Mouse (Mus musculus): ENCODE data around the gene Elp4. TPM values are rescaled to one million over a fixed set of nuclear protein-coding genes. Genes with fewer than 3 reads are reported as not detected.

Gene Elp4
- total RNA-seq, 1 experiment from 2014 or later, result 18.2 TPM

GRCm38 (mm10) chr2:105676080-105676908 is 228.1 kb downstream of the Elp4 start:
- ATAC-seq (ENCODE audit: extremely low read depth, insufficient number of reproducible peaks, low FRiP score, poor library complexity, severe bottlenecking), result no peak

GRCm38 (mm10) chr2:105675730-105676079 is 228.7 kb downstream of the Elp4 start:
- no peak for ATAC-seq (ENCODE audit: extremely low read depth, insufficient number of reproducible peaks, low FRiP score, poor library complexity, severe bottlenecking)

- peak; percentile 20; the same call in 1 of the 2 replicates for ATAC-seq (ENCODE audit: extremely low read depth, insufficient number of reproducible peaks, low FRiP score, poor library complexity, severe bottlenecking)
Measured at GRCm38 (mm10) chr2:105674875-105675729, 229.3 kb downstream of the Elp4 start.

GRCm38 (mm10) chr2:105674061-105674874 is 230.1 kb downstream of the Elp4 start:
- no peak for ATAC-seq (ENCODE audit: extremely low read depth, insufficient number of reproducible peaks, low FRiP score, poor library complexity, severe bottlenecking)

- ATAC-seq (ENCODE audit: extremely low read depth, insufficient number of reproducible peaks, low FRiP score, poor library complexity, severe bottlenecking), result no peak
Measured at GRCm38 (mm10) chr2:105673631-105674060, 230.7 kb downstream of the Elp4 start.

- no peak for ATAC-seq (ENCODE audit: extremely low read depth, insufficient number of reproducible peaks, low FRiP score, poor library complexity, severe bottlenecking)
Measured at GRCm38 (mm10) chr2:105673054-105673453, 231.3 kb downstream of the Elp4 start.

- no peak for ATAC-seq (ENCODE audit: extremely low read depth, insufficient number of reproducible peaks, low FRiP score, poor library complexity, severe bottlenecking)
Measured at GRCm38 (mm10) chr2:105672596-105672960, 231.8 kb downstream of the Elp4 start.

- no peak for ATAC-seq (ENCODE audit: extremely low read depth, insufficient number of reproducible peaks, low FRiP score, poor library complexity, severe bottlenecking)
Measured at GRCm38 (mm10) chr2:105671798-105672595, 232.4 kb downstream of the Elp4 start.

- ATAC-seq (ENCODE audit: extremely low read depth, insufficient number of reproducible peaks, low FRiP score, poor library complexity, severe bottlenecking), result no peak
Measured at GRCm38 (mm10) chr2:105671116-105671797, 233.1 kb downstream of the Elp4 start.

- ATAC-seq (ENCODE audit: extremely low read depth, insufficient number of reproducible peaks, low FRiP score, poor library complexity, severe bottlenecking), result no peak
Measured at GRCm38 (mm10) chr2:105670731-105671095, 233.7 kb downstream of the Elp4 start.

GRCm38 (mm10) chr2:105669881-105670730 is 234.3 kb downstream of the Elp4 start:
- ATAC-seq (ENCODE audit: extremely low read depth, insufficient number of reproducible peaks, low FRiP score, poor library complexity, severe bottlenecking), result no peak

GRCm38 (mm10) chr2:105669371-105669861 is 234.9 kb downstream of the Elp4 start:
- ATAC-seq (ENCODE audit: extremely low read depth, insufficient number of reproducible peaks, low FRiP score, poor library complexity, severe bottlenecking), result no peak

GRCm38 (mm10) chr2:105668271-105669270 is 235.8 kb downstream of the Elp4 start, which contains the start of gene Pax6:
Gene Pax6, plus strand, starts transcription at chr2:105668900.
- no peak for ATAC-seq (ENCODE audit: extremely low read depth, insufficient number of reproducible peaks, low FRiP score, poor library complexity, severe bottlenecking)

- ATAC-seq (ENCODE audit: extremely low read depth, insufficient number of reproducible peaks, low FRiP score, poor library complexity, severe bottlenecking), result no peak
Measured at GRCm38 (mm10) chr2:105667626-105667950, 236.8 kb downstream of the Elp4 start.

- ATAC-seq (ENCODE audit: extremely low read depth, insufficient number of reproducible peaks, low FRiP score, poor library complexity, severe bottlenecking), result no peak
Measured at GRCm38 (mm10) chr2:105666763-105667625, 237.4 kb downstream of the Elp4 start.

Measured in neutrophil, adult 5-6 weeks (primary cell).